Comparison of ENCODE assay signal across 10 mouse cellular contexts in the genomic region with DNA sequence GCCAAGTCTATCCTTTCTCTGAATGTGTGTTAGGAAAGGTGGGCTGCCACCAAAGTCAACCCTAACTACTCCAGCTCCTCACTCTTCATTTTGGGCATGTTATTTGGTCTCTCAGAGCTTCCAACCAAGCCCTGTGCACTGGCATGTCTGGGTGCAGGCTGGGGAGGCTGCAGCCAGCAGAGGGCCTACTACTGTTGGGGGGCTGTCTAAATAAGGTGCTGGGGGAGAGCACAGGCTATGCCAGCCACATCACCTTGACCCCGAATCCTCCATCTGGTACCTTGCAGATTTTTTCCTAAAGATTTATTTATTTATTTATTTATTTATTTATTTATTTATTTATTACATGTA. TPM values are rescaled to one million over a fixed set of nuclear protein-coding genes. Genes with fewer than 3 reads are reported as not detected.
DNase-seq lines count a peak whose midpoint lies in the region; ATAC-seq and TF ChIP-seq lines count a peak whose summit lies in the region.
"Had no signal": no experiment of that assay in that cellular context is flagged by ENCODE, and none has a peak within 500 bp of the region (broad histone marks: within the 10 kb centered on the region; RNA-seq: fewer than 3 reads in every experiment).

No protein-coding gene starts in this region.

- no peak for ATAC-seq in limb, embryonic 12.5 days (ENCODE audit: insufficient number of reproducible peaks, insufficient read depth, low FRiP score, low TSS enrichment, low read depth)
- peak; percentile 36 for ATAC-seq in CD4-positive, CD25-positive, alpha-beta regulatory T cell, adult 4 months
- ATAC-seq in liver, embryonic 14.5 days (ENCODE audit: insufficient read depth), result no peak

- H3K4me2 ChIP-seq in limb, embryonic 12.5 days, result no peak overlapping the region
- no peak overlapping the region for H3K4me2 ChIP-seq in liver, embryonic 14.5 days (ENCODE audit: low read depth)
- H3K4me2 ChIP-seq: hindbrain, embryonic 12.5 days had no signal

- no peak for TF ChIP-seq EP300 in ES-Bruce4 (IDR thresholded peaks at IDR 0.05; ENCODE audit: insufficient read depth, low read depth, low read length)
- no peak for TF ChIP-seq EP300 in liver, embryonic 14.5 days (IDR thresholded peaks at IDR 0.05; ENCODE audit: low read depth)

- no peak for TF ChIP-seq POLR2A in ES-Bruce4 (IDR thresholded peaks at IDR 0.05; ENCODE audit: insufficient read depth, low read length)

- peak; percentile 5 for TF ChIP-seq CTCF in ES-Bruce4 (IDR thresholded peaks at IDR 0.05; ENCODE audit: low read depth, low read length)
- TF ChIP-seq CTCF in liver, embryonic 14.5 days (IDR thresholded peaks at IDR 0.05; ENCODE audit: low read depth), result peak; percentile 48

- 87% methylated on average over 1 of the region's 1 CpGs for WGBS in limb, embryonic 12.5 days
- 93% methylated on average over 1 of the region's 1 CpGs for WGBS in limb, embryonic 10.5 days
- WGBS in liver, embryonic 14.5 days (ENCODE audit: insufficient replicate concordance), result 82% methylated on average over 1 of the region's 1 CpGs

- peaks cover 4% of the 10 kb centered on the region; the same call in 1 of the 2 replicates for H3K4me1 ChIP-seq in limb, embryonic 12.5 days (replicated peaks)
- H3K4me1 ChIP-seq in limb, embryonic 10.5 days, result peaks cover 17% of the 10 kb centered on the region
- H3K4me1 ChIP-seq in ES-Bruce4 (ENCODE audit: control insufficient read depth, insufficient read depth, low read length), result no peaks in the 10 kb centered on the region
- H3K4me1 ChIP-seq in liver, embryonic 14.5 days (replicated peaks; ENCODE audit: control insufficient read depth in 2 of 2, insufficient read depth in 2 of 2, low read length in 1 of 2), result peaks cover 20 to 30% of the 10 kb centered on the region in 2 experiments

- H3K27ac ChIP-seq in limb, embryonic 12.5 days, result 0 out of 2 replicates have a peak overlapping the region, but pooled peaks have one; percentile 23
- H3K27ac ChIP-seq in limb, embryonic 10.5 days, result no peak overlapping the region
- H3K27ac ChIP-seq in ES-Bruce4 (ENCODE audit: insufficient read depth, low read length), result no peak overlapping the region
- H3K27ac ChIP-seq in liver, embryonic 14.5 days, result no peak overlapping the region
- H3K27ac ChIP-seq: hindbrain, embryonic 12.5 days had no signal

- no peaks in the 10 kb centered on the region for H3K27me3 ChIP-seq in limb, embryonic 12.5 days
- no peaks in the 10 kb centered on the region for H3K27me3 ChIP-seq in limb, embryonic 10.5 days (ENCODE audit: low read depth, poor library complexity, severe bottlenecking)
- H3K27me3 ChIP-seq in ES-Bruce4 (ENCODE audit: control insufficient read depth, insufficient read depth, low read length, poor library complexity, severe bottlenecking), result no peaks in the 10 kb centered on the region
- H3K27me3 ChIP-seq in liver, embryonic 14.5 days (ENCODE audit: control insufficient read depth, insufficient read depth, low read length), result no peaks in the 10 kb centered on the region
- H3K27me3 ChIP-seq: hindbrain, embryonic 12.5 days had no signal

- DNase-seq in limb, embryonic 10.5 days (ENCODE audit: low spot score), result no peak
- no peak for DNase-seq in liver, embryonic 14.5 days (ENCODE audit: low read depth in 3 of 3, low spot score in 3 of 3)
- no peak for DNase-seq in testis, postnatal 10 days (ENCODE audit: low spot score)
- DNase-seq in T-cell, adult 2 months (ENCODE audit: low spot score), result no peak
- DNase-seq: cerebellum, adult 11-12 months; right cerebral cortex, postnatal 14 days had no signal

- peaks cover 16% of the 10 kb centered on the region; the same call in 1 of the 2 replicates for H3K36me3 ChIP-seq in limb, embryonic 12.5 days
- H3K36me3 ChIP-seq in limb, embryonic 10.5 days, result peaks cover 37% of the 10 kb centered on the region
- H3K36me3 ChIP-seq in ES-Bruce4 (ENCODE audit: control insufficient read depth, insufficient read depth, low read length, poor library complexity, severe bottlenecking), result no peaks in the 10 kb centered on the region
- no peaks in the 10 kb centered on the region for H3K36me3 ChIP-seq in liver, embryonic 14.5 days (replicated peaks; ENCODE audit: control insufficient read depth, insufficient read depth, low read depth)
- H3K36me3 ChIP-seq: hindbrain, embryonic 12.5 days had no signal

- no peaks in the 10 kb centered on the region for H3K9me3 ChIP-seq in limb, embryonic 12.5 days
- H3K9me3 ChIP-seq in limb, embryonic 10.5 days (replicated peaks), result no peaks in the 10 kb centered on the region
- no peaks in the 10 kb centered on the region for H3K9me3 ChIP-seq in ES-Bruce4 (replicated peaks; ENCODE audit: control insufficient read depth, insufficient read depth, low read length, poor library complexity, severe bottlenecking)
- H3K9me3 ChIP-seq in liver, embryonic 14.5 days (ENCODE audit: control insufficient read depth, low read length), result no peaks in the 10 kb centered on the region
- H3K9me3 ChIP-seq: hindbrain, embryonic 12.5 days had no signal

- H3K4me3 ChIP-seq in limb, embryonic 12.5 days (replicated peaks), result no peak overlapping the region
- H3K4me3 ChIP-seq in limb, embryonic 10.5 days, result no peak overlapping the region
- no peak overlapping the region for H3K4me3 ChIP-seq in ES-Bruce4 (ENCODE audit: low read depth, low read length)
- H3K4me3 ChIP-seq in liver, embryonic 14.5 days (ENCODE audit: insufficient read depth in 1 of 2, low read depth in 2 of 2, low read length in 2 of 2), result no peak overlapping the region
- H3K4me3 ChIP-seq: hindbrain, embryonic 12.5 days had no signal

- no peak overlapping the region for H3K9ac ChIP-seq in limb, embryonic 12.5 days (replicated peaks)
- H3K9ac ChIP-seq in ES-Bruce4 (ENCODE audit: low read depth, poor library complexity, severe bottlenecking), result no peak overlapping the region
- no peak overlapping the region for H3K9ac ChIP-seq in liver, embryonic 14.5 days (replicated peaks)
- H3K9ac ChIP-seq: hindbrain, embryonic 12.5 days had no signal

RNA-seq across cellular contexts. Expression of a gene that starts 8.1 kb away (rescaled TPM):
- polyA plus RNA-seq in limb, embryonic 12.5 days (2016; fragmentation: Nextera tagmentation; extraction: Ambion mirVana), result 44.7 and 46.0 TPM in 2 replicates
- polyA plus RNA-seq in limb, embryonic 10.5 days (2016; fragmentation: Nextera tagmentation; extraction: Ambion mirVana), result 63.8 and 71.0 TPM in 2 replicates
- 10 to 100 TPM in 1 of 2 experiments, 1 to 10 TPM in 1; 9.0 to 12.2 TPM for polyA plus RNA-seq in CD4-positive, CD25-positive, alpha-beta regulatory T cell, adult 4 months (2017; shearing (Covaris generic))
- polyA plus RNA-seq in ES-Bruce4 (2011; ENCODE audit: insufficient read depth, insufficient read length, low read depth, missing spikeins), result 33.7 and 35.0 TPM in 2 replicates
- 29.9 and 32.5 TPM in 2 replicates for polyA plus RNA-seq in liver, embryonic 14.5 days (2012; rRNA removed)
- 36.2 and 43.7 TPM in 2 replicates for polyA plus RNA-seq in liver, embryonic 14.5 days (2014; fragmentation: Nextera tagmentation; extraction: Ambion mirVana)

RNA-seq across cellular contexts. Expression of a gene that starts 39.4 kb away (rescaled TPM):
- 48.9 and 50.8 TPM in 2 replicates for polyA plus RNA-seq in limb, embryonic 12.5 days (2016; fragmentation: Nextera tagmentation; extraction: Ambion mirVana)
- 50.8 and 54.1 TPM in 2 replicates for polyA plus RNA-seq in limb, embryonic 10.5 days (2016; fragmentation: Nextera tagmentation; extraction: Ambion mirVana)
- 1 to 10 TPM; 2.3 to 3.2 TPM for polyA plus RNA-seq in CD4-positive, CD25-positive, alpha-beta regulatory T cell, adult 4 months (2017; shearing (Covaris generic))
- polyA plus RNA-seq in ES-Bruce4 (2011; ENCODE audit: insufficient read depth, insufficient read length, low read depth, missing spikeins), result 25.1 and 28.1 TPM in 2 replicates
- 9.8 and 10.9 TPM in 2 replicates for polyA plus RNA-seq in liver, embryonic 14.5 days (2012; rRNA removed)
- polyA plus RNA-seq in liver, embryonic 14.5 days (2014; fragmentation: Nextera tagmentation; extraction: Ambion mirVana), result 15.5 and 17.7 TPM in 2 replicates

RNA-seq across cellular contexts. Expression of a gene that starts 39.6 kb away (rescaled TPM):
- polyA plus RNA-seq in limb, embryonic 12.5 days (2016; fragmentation: Nextera tagmentation; extraction: Ambion mirVana), result 51.7 and 54.2 TPM in 2 replicates
- polyA plus RNA-seq in limb, embryonic 10.5 days (2016; fragmentation: Nextera tagmentation; extraction: Ambion mirVana), result 56.8 and 60.5 TPM in 2 replicates
- polyA plus RNA-seq in CD4-positive, CD25-positive, alpha-beta regulatory T cell, adult 4 months (2017; shearing (Covaris generic)), result 100 to 1,000 TPM; 259 to 323 TPM
- polyA plus RNA-seq in ES-Bruce4 (2011; ENCODE audit: insufficient read depth, insufficient read length, low read depth, missing spikeins), result 25.9 and 31.9 TPM in 2 replicates
- polyA plus RNA-seq in liver, embryonic 14.5 days (2012; rRNA removed), result 98.4 and 108 TPM in 2 replicates
- 243 and 246 TPM in 2 replicates for polyA plus RNA-seq in liver, embryonic 14.5 days (2014; fragmentation: Nextera tagmentation; extraction: Ambion mirVana)
